Mouse (Mus musculus): ENCODE results near the gene Col17a1. TPM values are rescaled to one million over a fixed set of nuclear protein-coding genes. Genes with fewer than 3 reads are reported as not detected.

Gene Col17a1
- total RNA-seq, 2 experiments from 2014 or later, result 0.11 TPM; not detected in 1

DNA sequence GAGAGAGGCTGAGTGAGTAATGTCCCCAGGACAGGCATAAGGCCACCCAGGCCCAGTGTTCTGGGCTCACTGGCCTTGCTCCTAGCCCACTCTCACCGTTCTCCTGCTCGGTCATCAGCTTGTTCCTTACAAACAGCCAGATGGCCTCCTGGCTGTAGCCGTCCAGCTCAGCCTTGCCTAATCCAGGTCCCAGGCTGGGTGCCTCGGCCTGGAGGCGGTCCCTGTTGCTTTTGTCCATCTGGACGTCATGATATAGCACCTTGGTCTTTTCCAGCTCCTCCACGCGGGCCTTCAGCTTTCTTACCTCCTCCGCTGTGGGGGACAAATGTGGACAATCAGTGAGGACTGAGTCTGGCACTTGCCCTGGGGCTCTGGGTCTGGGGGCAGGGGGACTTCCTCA, 23.5 kb downstream of the Col17a1 start:
- DNase-seq (ENCODE audit: low spot score), result no peak

DNA sequence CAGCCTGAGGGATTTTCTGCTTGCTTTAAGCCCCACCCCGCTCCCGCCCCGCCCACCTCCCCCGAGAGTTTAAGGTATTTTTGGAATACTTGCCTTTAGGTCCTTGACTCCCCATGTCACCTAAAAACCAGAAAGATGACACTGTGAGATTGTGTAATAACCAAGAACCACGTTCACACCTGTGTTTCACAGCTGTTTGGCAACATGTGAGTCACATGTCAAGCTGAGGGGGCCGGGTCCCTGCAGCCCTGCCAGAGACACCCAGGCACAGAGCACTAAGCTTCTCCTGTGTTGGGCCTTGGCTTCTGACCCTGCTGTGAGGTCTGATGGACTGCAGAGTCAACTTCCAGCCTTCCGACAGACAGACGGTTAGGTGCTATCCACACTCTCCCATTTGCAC, 24.3 kb downstream of the Col17a1 start:
- no peak for DNase-seq (ENCODE audit: low spot score)

DNA sequence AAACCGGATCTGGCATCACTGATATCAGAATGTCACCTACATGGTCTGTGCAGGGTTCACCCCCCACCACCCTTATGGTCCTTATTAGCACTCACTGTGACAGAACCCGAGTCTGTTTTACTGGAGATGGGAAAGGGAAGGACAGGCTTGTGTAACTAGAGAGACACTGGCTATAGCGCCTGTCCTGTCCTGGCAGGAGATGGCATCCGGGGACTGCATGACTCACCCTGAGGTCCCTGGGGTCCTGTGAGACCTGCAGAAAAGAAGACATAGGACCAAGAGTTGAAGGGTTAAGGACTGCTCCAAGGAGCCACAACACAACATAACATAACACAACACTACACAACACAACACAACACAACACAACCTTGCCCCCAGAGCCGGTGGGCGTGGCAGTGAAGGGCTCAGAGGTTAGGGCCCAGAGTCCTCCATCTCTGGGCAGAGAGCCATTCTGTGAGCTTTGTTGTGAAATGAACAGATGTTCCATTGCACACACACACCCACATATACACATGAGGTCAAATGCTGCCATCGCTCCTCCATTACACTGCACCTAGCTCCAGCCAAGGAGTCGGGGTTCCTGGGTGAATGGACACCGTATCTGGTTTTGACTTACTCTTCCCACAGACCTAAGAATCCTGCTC, 32.0 kb downstream of the Col17a1 start:
- DNase-seq (ENCODE audit: low spot score), result no peak

DNA sequence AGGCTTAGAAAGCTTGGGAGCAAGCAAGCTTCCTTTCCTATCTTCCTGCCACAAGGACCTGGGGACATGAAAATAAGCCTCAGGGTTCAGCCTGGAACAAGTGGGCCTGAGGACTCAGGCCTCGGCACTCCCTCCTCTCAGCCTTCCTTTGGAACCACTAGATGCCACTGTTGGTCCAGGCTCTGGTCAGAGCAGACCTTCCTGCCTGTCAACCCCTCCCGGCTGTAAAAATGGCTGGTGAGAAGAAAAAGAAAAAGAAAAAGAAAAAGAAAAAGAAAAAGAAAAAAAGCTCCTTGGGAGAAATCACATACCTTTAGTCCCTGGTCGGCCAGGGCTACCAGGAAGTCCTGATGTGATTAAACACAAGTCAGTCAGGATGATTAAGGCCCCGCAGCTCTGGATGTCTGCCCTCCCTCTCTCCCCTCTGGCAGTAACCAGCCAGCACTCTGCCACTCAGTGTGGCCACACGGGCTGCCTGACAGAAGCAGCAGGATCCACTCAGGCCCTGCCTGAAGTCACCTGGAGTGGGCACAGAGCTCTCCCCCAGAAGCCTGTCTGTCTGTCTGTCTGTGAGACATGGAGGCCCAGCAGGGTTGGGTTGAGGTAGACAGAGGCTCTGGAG, 32.9 kb downstream of the Col17a1 start:
- peak; percentile 62 for DNase-seq (ENCODE audit: low spot score)

DNA sequence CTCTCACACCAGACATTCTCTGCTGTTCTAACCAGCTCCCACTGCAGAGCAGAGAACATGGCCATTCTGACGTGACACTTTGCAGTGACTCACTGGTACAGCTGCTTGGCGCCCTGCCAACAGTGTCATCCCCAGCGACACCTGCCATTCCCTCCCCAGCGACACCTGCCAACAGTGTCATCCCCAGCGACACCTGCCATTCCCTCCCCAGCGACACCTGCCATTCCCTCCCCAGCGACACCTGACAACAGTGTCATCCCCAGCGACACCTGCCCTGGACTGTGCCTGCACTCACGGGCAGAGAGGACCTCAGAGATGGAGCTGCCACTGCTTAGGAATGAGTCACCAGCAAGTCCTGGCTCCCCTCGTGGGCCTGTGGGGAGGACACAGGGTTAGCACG, 37.0 kb downstream of the Col17a1 start:
- DNase-seq (ENCODE audit: low spot score), result no peak

DNA sequence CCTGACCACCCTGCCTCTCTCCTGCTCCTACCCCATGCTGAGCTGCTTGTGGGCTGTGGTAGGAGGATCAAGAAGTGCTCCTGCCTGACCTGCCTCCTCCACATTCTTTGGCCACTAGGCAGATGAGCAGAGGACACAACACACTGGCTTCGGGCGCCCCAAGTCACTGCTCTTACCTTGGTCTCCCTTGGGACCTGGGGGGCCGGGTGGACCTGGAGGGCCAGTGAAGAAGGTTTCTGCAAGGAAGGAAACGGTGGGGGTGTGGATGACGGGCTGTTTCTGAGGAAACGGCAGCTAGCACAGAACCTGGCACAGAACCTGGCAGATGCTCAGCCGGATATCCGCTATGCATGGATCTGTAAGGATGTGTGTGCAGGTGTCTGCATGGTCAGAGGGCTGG, 38.7 kb downstream of the Col17a1 start:
- DNase-seq (ENCODE audit: low spot score), result no peak

DNA sequence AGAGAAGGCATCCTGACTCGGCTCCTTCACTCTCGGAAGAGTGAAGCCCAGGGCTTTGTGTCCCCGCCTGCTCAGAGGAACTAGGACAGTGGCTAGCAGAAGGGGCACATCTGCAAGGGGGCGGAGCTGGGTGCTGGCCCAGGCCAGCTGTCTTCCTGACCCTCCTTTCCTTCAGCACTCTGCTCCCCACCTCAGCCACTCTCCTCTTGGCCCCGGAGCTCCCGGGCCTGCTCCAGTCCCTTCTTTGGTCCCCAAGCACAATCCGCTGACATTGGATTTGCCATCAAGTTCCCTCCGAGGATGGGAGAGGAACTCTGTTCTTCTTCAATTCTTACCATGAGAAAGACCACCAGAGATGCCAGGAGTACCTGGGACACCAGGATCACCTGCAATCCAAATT, 39.6 kb downstream of the Col17a1 start:
- no peak for DNase-seq (ENCODE audit: low spot score)

DNA sequence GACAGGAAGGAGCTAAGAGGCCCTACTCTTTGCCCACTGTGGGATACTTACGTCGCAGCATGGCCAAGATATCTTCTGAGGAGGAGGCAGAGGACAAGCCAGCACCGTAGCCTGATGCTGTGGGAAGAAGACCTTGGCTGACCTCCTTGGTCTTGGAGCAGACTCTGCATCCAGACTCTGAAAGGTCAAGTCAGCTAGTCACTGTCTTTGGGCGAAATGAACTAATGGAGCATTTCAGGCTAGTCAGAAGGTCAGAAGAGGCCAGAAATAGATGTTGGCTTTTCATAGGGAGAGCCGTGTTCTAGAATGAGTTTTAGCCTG, 40.8 kb downstream of the Col17a1 start:
- DNase-seq (ENCODE audit: low spot score), result peak; percentile 18

DNA sequence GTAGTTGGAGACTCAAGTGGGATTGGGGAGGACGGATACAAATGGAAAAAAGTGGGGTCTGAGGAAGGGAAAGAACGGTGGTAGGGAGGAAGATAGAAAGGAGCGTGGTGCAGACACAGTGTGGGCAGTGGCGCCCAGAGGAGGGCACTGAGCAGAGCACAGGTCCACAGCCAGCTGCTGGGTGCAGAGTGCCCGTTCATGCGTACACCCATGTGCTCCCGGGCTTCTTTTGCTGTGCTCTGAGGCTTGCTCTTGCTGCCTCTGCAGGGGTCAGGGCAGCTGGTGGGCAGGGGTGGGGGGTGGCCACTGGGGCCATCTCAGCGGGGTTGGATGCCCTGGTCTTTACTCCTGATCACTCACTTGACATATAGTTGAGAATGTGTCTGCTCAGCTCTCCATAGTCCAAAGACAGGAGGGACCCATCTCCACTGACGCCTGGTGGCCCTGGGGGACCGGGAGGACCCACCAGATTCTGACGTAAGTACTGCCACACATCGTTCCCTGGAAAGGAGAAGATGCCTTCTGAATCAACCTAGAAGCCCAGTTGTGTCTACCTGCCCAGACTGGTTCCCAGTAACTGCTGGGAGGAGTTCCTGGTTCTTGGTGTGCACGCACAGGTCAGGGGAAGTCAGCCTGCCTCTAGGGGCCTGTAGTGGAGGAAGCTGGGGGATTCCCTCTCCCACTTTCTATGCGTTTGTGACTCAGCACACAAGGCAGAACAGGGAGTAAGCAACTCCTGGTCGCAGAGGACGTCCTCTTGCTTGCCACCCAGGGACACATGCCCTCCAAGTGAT, 41.3 kb downstream of the Col17a1 start:
- no peak for DNase-seq (ENCODE audit: low spot score)

DNA sequence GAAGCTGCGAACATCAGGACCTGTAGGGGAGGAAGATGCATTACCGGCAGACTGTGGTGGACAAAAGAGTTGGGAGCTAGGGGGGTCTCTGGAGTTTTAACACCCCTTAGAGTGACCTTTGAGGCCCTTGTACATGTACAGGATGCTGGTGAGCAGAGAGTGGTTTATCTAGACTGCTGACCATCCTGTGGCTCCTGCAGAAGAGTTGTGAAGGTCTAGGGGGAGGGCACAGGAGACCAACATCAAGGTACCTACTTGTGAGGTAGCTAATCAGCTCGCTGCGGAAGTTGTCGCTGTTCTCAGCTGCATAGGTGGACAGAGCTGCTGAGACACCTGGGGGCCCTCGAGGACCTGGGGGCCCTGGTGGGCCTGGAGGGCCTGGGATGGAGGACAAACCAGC, 42.8 kb downstream of the Col17a1 start:
- DNase-seq (ENCODE audit: low spot score), result no peak

DNA sequence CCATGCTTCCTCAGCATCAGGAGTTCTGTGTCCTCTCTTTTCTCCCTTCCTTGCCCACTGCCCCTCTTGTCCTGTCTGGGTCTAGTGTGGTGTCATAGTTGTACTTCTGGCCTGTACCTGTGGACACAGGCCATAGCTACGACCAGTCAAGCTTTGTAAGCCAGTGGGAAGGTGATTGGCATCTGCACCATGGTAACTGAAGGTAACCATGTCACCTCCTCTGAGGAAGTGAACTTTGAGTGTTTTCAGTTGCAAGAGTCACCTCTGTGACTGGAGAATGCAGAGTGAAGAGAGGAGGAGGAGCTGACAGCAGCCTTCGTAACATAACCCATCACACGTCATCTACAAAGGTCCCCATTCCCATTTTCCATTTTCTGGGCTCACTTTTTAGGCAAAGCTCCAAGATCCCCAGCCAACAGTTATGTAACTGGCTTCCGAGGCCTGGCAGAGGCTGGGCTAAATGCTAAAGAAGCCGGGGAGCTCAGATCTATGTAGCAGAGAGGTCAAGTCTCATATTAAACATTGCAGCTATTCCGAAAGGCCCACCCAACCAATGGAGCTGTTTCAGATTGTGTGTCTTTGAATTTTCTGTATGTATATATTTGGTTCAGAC, 45.3 kb downstream of the Col17a1 start:
- DNase-seq (ENCODE audit: low spot score), result no peak

DNA sequence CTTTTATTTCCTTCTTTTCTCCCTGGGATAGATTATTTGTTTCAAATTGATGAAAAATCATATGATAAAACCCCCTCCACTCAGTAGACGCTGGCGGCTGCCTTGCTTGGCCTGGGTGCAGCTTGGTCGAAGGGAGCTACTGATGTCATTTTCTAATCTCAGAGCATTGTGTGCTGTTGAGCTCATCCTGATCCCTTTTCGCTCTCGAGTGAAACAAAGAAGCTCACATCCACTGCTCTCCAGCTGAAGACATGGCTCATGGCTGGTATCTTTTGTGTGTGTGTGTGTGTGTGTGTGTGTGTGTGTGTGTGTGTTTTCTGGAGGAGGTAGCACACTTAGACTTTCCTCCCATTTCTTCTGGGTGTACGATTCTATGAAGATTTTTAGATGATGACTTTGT, 46.3 kb downstream of the Col17a1 start:
- DNase-seq (ENCODE audit: low spot score), result no peak

DNA sequence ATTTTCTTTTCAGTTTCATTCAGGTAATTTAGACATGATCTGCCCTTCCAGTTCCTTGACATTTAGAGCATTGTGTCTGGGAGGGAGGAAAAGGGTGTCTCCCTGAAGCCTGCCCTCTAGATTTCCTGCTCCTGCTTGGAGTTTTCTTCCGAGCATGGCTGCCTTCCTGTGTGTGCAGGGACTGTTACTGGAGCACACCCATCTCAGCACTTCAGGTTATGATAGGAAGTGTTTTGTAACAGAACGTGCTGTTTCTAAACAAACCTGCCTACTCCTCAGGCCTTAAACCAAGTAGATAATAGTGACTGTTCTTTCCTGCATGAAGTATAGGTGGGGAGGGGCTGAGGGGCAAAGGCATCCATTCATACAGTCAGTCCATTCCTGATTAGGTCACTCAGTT, 48.0 kb downstream of the Col17a1 start:
- DNase-seq (ENCODE audit: low spot score), result no peak

DNA sequence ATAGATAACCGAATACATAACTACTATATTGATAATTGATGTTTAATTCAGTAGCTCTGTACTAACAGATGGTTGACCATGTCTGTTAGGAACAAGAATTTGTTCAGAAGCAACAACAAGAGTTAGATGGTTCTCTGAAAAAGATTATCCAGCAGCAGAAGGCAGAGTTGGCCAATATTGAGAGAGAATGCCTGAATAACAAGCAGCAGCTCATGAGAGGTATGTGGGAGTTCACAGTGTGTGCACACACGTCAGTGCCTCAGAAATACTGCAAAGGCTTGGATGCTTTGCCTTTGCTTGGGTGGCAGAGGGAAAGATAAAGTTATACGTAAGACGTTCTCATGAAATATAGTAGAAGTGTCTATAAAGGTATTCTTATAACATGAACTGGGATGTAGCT, 56.5 kb downstream of the Col17a1 start:
- no peak for DNase-seq (ENCODE audit: low spot score)

DNA sequence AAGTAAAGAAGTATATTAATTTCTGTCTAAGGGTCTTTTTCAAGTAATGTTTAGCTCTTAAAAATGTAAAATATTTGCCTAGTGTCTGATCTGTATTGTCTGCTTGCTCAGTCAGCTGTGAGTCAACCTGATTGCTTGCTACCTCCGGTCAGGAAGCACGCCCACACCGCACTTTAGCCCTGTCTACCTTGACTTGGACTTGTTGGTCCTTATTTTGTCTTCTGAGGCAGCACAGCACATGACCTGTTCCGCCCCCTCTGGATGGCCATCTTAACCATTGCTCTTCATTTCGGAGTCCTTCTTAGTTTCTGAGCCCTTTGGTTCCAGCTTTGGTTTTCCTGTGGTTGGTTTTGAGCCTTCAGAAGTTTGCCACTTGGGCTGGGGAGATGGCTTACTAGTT, 60.1 kb downstream of the Col17a1 start:
- DNase-seq (ENCODE audit: low spot score), result no peak

DNA sequence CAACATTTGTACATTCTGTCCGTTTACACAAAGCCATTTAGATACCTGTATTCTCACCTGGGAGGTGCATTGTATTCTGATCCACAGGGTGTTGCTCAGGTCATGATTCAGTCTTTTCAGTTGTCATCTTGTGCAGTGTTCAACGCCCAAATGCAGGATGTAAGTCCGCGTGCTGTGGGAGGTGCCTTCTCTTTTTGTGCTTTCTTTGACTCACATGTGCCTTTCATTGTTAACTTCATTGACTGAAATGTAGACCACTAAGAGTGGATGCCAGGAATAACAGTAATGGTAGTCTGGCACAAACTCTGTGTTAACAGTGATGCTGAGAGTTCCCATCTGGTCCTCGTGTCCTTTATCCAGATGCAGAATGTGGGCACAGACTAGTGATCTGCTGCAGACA, 61.5 kb downstream of the Col17a1 start:
- DNase-seq (ENCODE audit: low spot score), result no peak

DNA sequence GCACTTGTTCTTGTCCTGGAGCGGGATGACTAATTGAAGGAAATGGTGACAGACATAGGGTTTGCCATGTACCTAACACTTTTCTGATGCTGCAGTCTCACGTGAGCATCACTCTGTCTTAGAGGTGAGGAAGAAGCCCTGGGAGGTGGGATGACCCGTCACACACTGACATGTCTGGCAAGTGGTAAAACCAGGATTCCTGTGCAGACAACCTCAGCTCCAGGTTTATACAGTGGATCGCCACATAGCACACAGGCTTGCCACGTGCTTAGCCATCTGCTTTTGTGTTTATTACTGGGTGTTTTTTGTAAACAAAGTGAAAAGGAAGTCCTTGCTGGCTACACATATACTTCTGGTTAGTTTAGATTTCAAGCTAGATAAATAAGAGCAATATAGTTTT, 62.8 kb downstream of the Col17a1 start:
- DNase-seq (ENCODE audit: low spot score), result no peak

DNA sequence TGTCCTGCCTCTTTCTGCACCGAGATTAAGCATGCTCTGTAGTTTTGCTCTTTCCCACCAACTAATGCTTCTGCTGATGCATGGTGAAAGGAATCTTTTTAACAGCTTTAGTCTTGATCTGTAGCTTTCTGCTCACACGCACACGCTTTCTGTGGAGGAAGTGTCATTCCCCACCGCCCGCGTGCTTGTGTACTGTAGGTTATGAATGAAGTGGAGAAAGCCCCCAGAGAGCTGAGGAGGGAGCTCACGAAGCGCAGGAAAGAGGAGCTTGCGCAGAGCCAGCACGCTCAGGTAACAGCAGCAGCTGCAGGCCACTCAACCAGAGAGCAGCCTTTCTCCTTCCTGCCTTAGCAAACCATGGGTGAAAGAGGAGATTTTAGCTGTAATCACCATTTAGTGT, 64.4 kb downstream of the Col17a1 start:
- no peak for DNase-seq (ENCODE audit: low spot score)

DNA sequence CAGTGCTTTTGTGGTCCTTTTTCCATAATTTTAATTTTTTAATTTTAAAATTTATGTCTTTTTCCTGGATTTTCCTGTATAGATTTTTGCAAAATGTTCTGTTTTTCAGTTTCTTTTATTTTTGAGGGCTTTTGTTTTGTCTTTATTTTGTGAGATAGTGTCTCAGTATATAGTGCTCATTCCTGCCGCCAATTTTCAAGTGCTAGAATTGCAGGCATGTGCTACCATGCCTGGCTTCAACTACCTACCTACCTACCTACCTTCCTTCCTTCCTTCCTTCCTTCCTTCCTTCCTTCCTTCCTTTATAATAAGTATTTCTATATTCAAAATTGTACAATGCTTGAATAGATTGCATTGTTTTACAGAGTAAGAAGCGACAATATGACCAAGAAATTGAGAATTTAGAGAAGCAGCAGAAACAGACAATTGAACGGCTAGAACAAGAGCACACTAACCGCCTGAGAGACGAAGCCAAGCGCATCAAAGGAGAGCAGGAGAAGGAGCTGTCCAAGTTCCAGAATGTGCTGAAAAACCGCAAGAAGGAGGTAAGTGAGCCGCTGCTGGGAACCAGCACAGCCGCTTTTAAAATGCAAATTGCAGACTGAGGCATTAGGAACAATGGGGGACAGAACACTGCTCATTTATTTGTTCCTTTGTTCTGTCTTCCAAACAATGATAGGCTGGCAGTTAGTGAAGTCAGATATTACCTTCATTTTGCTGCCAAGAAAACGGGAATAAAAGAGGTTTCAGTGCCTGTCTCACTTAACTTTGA, 66.8 kb downstream of the Col17a1 start:
- no peak for DNase-seq (ENCODE audit: low spot score)

DNA sequence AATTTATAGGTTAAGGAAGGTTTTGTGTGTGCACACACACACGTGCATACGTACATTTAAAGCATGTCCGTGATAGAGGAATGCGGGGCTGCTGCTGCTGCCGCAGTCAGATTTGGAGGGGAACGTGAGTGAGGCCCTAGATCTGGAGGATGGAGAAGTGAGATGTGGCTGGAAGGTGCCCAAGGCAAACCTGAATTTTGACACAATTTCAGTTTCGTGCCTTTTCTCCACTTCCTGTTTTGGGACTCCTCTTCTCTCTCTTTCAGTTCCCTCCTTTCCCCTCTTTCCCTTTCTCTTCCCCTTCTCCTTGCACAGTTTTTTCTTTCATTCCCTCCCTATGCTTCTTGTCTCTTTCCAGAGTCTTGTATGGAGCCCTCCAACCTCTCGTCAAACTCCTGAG, 70.4 kb downstream of the Col17a1 start:
- DNase-seq (ENCODE audit: low spot score), result no peak

DNA sequence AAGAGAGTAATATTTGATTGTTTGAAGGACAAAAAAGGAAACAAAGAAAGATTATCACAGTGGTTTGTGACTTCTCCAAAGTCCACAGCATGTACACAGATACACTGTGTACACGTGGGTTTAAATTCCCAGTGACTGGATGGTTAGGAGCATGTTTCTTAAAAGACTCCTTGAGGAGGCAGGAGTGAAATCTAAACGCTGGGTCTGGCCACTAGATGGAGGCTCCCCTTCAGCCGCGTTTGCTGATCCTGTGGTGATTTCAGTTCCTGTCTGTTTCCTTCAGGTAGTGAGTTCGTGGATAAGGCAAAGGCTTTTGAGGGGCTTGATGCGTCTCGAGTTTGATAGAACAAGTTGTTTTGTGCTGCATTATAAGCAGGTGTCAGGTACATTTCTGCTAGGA, 78.5 kb downstream of the Col17a1 start:
- no peak for DNase-seq (ENCODE audit: low spot score)

DNA sequence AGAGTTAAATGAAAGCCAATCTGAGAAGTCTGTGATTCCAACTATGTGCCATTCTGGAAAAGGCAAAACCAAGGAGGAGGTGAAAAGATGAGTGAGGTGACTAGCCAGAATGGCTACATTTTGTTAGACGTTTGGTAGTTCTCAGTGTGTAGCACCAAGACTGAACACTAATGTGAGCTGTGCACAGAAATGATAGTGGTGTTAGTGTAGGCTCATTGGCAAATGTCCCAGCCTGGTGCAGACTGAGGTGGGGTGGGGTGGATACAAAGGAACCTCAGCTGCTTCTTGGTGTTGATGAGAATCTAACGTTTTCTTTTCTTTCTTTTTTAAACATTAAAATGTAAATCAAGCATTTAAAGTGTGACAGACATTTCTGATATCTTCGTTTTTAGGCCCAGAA, 83.4 kb downstream of the Col17a1 start:
- no peak for DNase-seq (ENCODE audit: low spot score)
